Mouse (Mus musculus): ENCODE data around the gene Lipa. TPM values are rescaled to one million over a fixed set of nuclear protein-coding genes. Genes with fewer than 3 reads are reported as not detected.

Gene Lipa
- total RNA-seq, 1 experiment from 2014 or later, result 213 TPM

GRCm38 (mm10) chr19:34464453-34464852 lies 62.8 kb downstream of the Lipa start:
- DNase-seq, result no peak

GRCm38 (mm10) chr19:34461451-34462019 lies 65.7 kb downstream of the Lipa start:
- no peak for DNase-seq

- DNase-seq, result no peak
Observed at GRCm38 (mm10) chr19:34450784-34451370, 76.4 kb downstream of the Lipa start.

GRCm38 (mm10) chr19:34448851-34449250 lies 78.4 kb downstream of the Lipa start:
- no peak for DNase-seq

GRCm38 (mm10) chr19:34445410-34446012 lies 81.8 kb downstream of the Lipa start:
- DNase-seq, result no peak

GRCm38 (mm10) chr19:34444785-34445184 lies 82.5 kb downstream of the Lipa start:
- DNase-seq, result no peak

Other genes starting within 250 kb of the Lipa start
- gene Fas, start 236.8 kb downstream of the Lipa start, total RNA-seq (2021), result 6.7 and 8.3 TPM in 2 replicates
- 0.82 TPM in 1 of 2 replicates, not detected in the other for gene Ch25h, start 52.3 kb downstream of the Lipa start, total RNA-seq (2021)
- 2.3 and 4.9 TPM in 2 replicates for gene Ifit2, start 23.2 kb upstream of the Lipa start, total RNA-seq (2021)
- 7.4 and 10.7 TPM in 2 replicates for gene Ifit3, start 56.1 kb upstream of the Lipa start, total RNA-seq (2021)
- 0.82 TPM in 1 of 2 replicates, not detected in the other for gene Ifit1bl1, start 74.5 kb upstream of the Lipa start, total RNA-seq (2021)
- gene Ifit3b, start 80.5 kb upstream of the Lipa start, total RNA-seq (2021), result 3.2 and 4.9 TPM in 2 replicates
- 0.24 and 0.48 TPM in 2 replicates for gene Ifit1bl2, start 113.3 kb upstream of the Lipa start, total RNA-seq (2021)
- gene Ifit1, start 113.4 kb upstream of the Lipa start, total RNA-seq (2021), result 4.1 and 5.1 TPM in 2 replicates
- 0.39 and 1.0 TPM in 2 replicates for gene Slc16a12, start 219.8 kb upstream of the Lipa start, total RNA-seq (2021)

Data from adrenal gland, postnatal 25 days (tissue).